Mouse (Mus musculus) kidney, embryonic 14.5 days (tissue): Measurements from ENCODE around the gene Hectd4. TPM values are rescaled to one million over a fixed set of nuclear protein-coding genes. Genes with fewer than 3 reads are reported as not detected.
"Not testable (repeated sequence)": the region's sequence is repeated elsewhere in the genome, so short reads cannot be mapped to it uniquely, and the experiment has no call there.

Experiments used
- ATAC-seq: fragments of 200-750 bp; cut with Nextera tagmentation; 2 replicates; pipeline ENCODE4 v1.8.0; 2017; ENCODE audit warnings: moderate number of reproducible peaks, mild to moderate bottlenecking, moderate TSS enrichment, moderate library complexity; ENCODE audit not compliant: low FRiP score, low TSS enrichment
- H3K27ac ChIP-seq: fragments of 300-500 bp; sonication (generic); 2 replicates; pipeline ENCODE4 v1.5.1; 2014; ENCODE audit warnings: low read depth, mild to moderate bottlenecking, low read length, moderate library complexity, mixed read lengths
- H3K27me3 ChIP-seq: fragments of 300-500 bp; sonication (generic); 2 replicates; pipeline ENCODE4 v1.6.1; 2014; ENCODE audit warnings: mild to moderate bottlenecking, low read length; ENCODE audit not compliant: control insufficient read depth, insufficient read depth
- H3K36me3 ChIP-seq: fragments of 300-500 bp; sonication (generic); 2 replicates; pipeline ENCODE4 v1.6.1; 2014; ENCODE audit warnings: low read length, mixed read lengths; ENCODE audit not compliant: control insufficient read depth, insufficient read depth
- H3K4me1 ChIP-seq: fragments of 300-500 bp; sonication (generic); 2 replicates; pipeline ENCODE4 v1.6.1; 2014; ENCODE audit warnings: low read length, mixed read lengths; ENCODE audit not compliant: control insufficient read depth, insufficient read depth
- H3K4me2 ChIP-seq: fragments of 300-500 bp; sonication (generic); replicated peaks from 2 replicates; pipeline ENCODE4 v1.6.1; 2014; ENCODE audit warnings: low read depth, mild to moderate bottlenecking, low read length
- H3K4me3 ChIP-seq: fragments of 300-500 bp; sonication (generic); 2 replicates; pipeline ENCODE4 v1.5.1; 2014; ENCODE audit warnings: mild to moderate bottlenecking, low read length
- H3K9ac ChIP-seq: fragments of 300-500 bp; sonication (generic); 2 replicates; pipeline ENCODE4 v1.6.1; 2014; ENCODE audit warnings: low read depth, mild to moderate bottlenecking, low read length, moderate library complexity
- H3K9me3 ChIP-seq: fragments of 300-500 bp; sonication (generic); 2 replicates; pipeline ENCODE4 v1.6.1; 2016; ENCODE audit warnings: low read length; ENCODE audit not compliant: control insufficient read depth
- WGBS: fragments of 180-500 bp; shearing (Covaris S2); extraction: QIAGEN DNeasy Blood & Tissue Kit; methylation state at CpG from one replicate; pipeline ENCODE4 v1.1.7; 2014; 5-methylcytosine and 5-hydroxymethylcytosine counted together
- polyA plus RNA-seq: library from polyadenylated mRNA; unstranded; fragments of >200 nt; fragmentation: Nextera tagmentation; extraction: Ambion mirVana; gene quantifications from 2 replicates; pipeline ENCODE4 v1.2.1, GENCODE M21; 2014

The Hectd4 gene
- polyA plus RNA-seq, 1 experiment from 2014 or later: 8.0 TPM

GRCm38 (mm10) chr5:121361696-121362095, 141.7 kb downstream of the Hectd4 start:
- Histone ChIP-seq H3K9me3 (no peaks in the 10 kb centered on the region), H3K4me2 (no peak overlapping the region), H3K36me3 (peaks cover 95% of the 10 kb centered on the region), H3K4me1 (no peaks in the 10 kb centered on the region), H3K27me3 (no peaks in the 10 kb centered on the region), H3K27ac (no peak overlapping the region), H3K9ac (no peak overlapping the region), H3K4me3 (no peak overlapping the region)
- 95% methylated on average over 5 of the region's 5 CpGs for WGBS
- ATAC-seq: no peak

- Histone ChIP-seq H3K9ac (no peak overlapping the region), H3K4me3 (no peak overlapping the region), H3K4me2 (no peak overlapping the region), H3K36me3 (peaks cover 91% of the 10 kb centered on the region), H3K27me3 (no peaks in the 10 kb centered on the region), H3K4me1 (no peaks in the 10 kb centered on the region), H3K27ac (no peak overlapping the region), H3K9me3 (no peaks in the 10 kb centered on the region)
- WGBS: 88% methylated on average over 7 of the region's 7 CpGs
- no peak for ATAC-seq
Measured at GRCm38 (mm10) chr5:121363441-121363840, 143.4 kb downstream of the Hectd4 start.

- ATAC-seq: no peak
- H3K9me3 ChIP-seq: no peaks in the 10 kb centered on the region
- H3K27ac ChIP-seq: no peak overlapping the region
- no peak overlapping the region for H3K4me3 ChIP-seq
- no peaks in the 10 kb centered on the region for H3K4me1 ChIP-seq
- H3K27me3 ChIP-seq: no peaks in the 10 kb centered on the region
- H3K4me2 ChIP-seq: no peak overlapping the region
- peaks cover 66% of the 10 kb centered on the region for H3K36me3 ChIP-seq
- H3K9ac ChIP-seq: no peak overlapping the region
- 84% methylated on average over 16 of the region's 16 CpGs for WGBS
Measured at GRCm38 (mm10) chr5:121366449-121367225, 146.6 kb downstream of the Hectd4 start.

GRCm38 (mm10) chr5:121367255-121367654, 147.2 kb downstream of the Hectd4 start:
- WGBS: 78% methylated on average over 4 of the region's 4 CpGs
- Histone ChIP-seq H3K9ac (no peak overlapping the region), H3K4me1 (no peaks in the 10 kb centered on the region), H3K36me3 (peaks cover 66% of the 10 kb centered on the region), H3K4me2 (no peak overlapping the region), H3K27me3 (no peaks in the 10 kb centered on the region), H3K9me3 (no peaks in the 10 kb centered on the region), H3K4me3 (no peak overlapping the region), H3K27ac (no peak overlapping the region)
- ATAC-seq: no peak

GRCm38 (mm10) chr5:121371712-121372111, 151.7 kb downstream of the Hectd4 start:
- H3K27me3 ChIP-seq: no peaks in the 10 kb centered on the region
- ATAC-seq: no peak
- WGBS: 83% methylated on average over 6 of the region's 6 CpGs
- no peak overlapping the region for H3K4me3 ChIP-seq
- H3K27ac ChIP-seq: no peak overlapping the region
- no peak overlapping the region for H3K9ac ChIP-seq
- H3K36me3 ChIP-seq: peaks cover 62% of the 10 kb centered on the region
- H3K4me1 ChIP-seq: no peaks in the 10 kb centered on the region
- no peak overlapping the region for H3K4me2 ChIP-seq
- no peaks in the 10 kb centered on the region for H3K9me3 ChIP-seq

- 88% methylated on average over 3 of the region's 3 CpGs for WGBS
- Histone ChIP-seq H3K9me3 (no peaks in the 10 kb centered on the region), H3K9ac (no peak overlapping the region), H3K4me1 (no peaks in the 10 kb centered on the region), H3K27me3 (no peaks in the 10 kb centered on the region), H3K27ac (no peak overlapping the region), H3K4me3 (no peak overlapping the region), H3K4me2 (no peak overlapping the region), H3K36me3 (peaks cover 72% of the 10 kb centered on the region)
- no peak for ATAC-seq
Measured at GRCm38 (mm10) chr5:121374790-121375189, 154.8 kb downstream of the Hectd4 start.

- H3K27me3 ChIP-seq, H3K4me1 ChIP-seq, ATAC-seq, H3K27ac ChIP-seq, H3K4me3 ChIP-seq, H3K9ac ChIP-seq, H3K9me3 ChIP-seq, H3K4me2 ChIP-seq: not testable (repeated sequence)
- H3K36me3 ChIP-seq: peaks cover 79% of the 10 kb centered on the region
- 80% methylated on average over 5 of the region's 5 CpGs for WGBS
Measured at GRCm38 (mm10) chr5:121376972-121377371, 157.0 kb downstream of the Hectd4 start.

- no peaks in the 10 kb centered on the region for H3K4me1 ChIP-seq
- no peak overlapping the region for H3K4me3 ChIP-seq
- peaks cover 67% of the 10 kb centered on the region for H3K36me3 ChIP-seq
- no peak overlapping the region for H3K9ac ChIP-seq
- no peak overlapping the region for H3K27ac ChIP-seq
- ATAC-seq: no peak
- 0 out of 2 replicates have a peak, but pooled peaks cover 2% of the 10 kb centered on the region for H3K9me3 ChIP-seq
- H3K27me3 ChIP-seq: no peaks in the 10 kb centered on the region
- no peak overlapping the region for H3K4me2 ChIP-seq
- 91% methylated on average over 13 of the region's 13 CpGs for WGBS
Measured at GRCm38 (mm10) chr5:121378678-121379256, 158.7 kb downstream of the Hectd4 start.

GRCm38 (mm10) chr5:121380692-121381091, 160.7 kb downstream of the Hectd4 start:
- Histone ChIP-seq H3K4me1 (no peaks in the 10 kb centered on the region), H3K27me3 (no peaks in the 10 kb centered on the region), H3K4me3 (no peak overlapping the region), H3K9ac (no peak overlapping the region), H3K36me3 (peaks cover 51% of the 10 kb centered on the region), H3K4me2 (no peak overlapping the region), H3K27ac (no peak overlapping the region), H3K9me3 (0 out of 2 replicates have a peak, but pooled peaks cover 2% of the 10 kb centered on the region)
- 99% methylated on average over 2 of the region's 2 CpGs for WGBS
- ATAC-seq: no peak
